Mouse (Mus musculus): ENCODE results near the gene Srp68.

DNA sequence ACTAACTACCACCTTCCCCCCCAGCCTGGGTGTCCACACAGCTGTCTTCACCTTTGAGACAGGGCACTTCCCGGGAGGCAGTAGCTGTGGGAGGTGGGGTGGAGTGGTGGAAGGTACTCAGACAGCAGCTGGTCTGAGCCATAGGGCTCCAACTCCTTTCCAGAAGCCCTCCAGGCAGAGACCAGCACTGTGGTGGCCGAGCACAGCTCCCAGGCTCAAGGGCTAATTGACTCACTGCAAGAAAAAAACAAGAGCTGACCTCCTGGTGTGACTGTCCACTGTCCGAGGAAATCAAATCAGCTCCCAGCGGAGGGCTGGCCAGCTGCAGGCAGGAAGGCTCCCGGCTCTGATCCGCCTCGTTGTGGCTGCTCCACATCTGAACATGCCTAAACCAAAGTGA lies 34.2 kb downstream of the Srp68 start:
- TF ChIP-seq CTCF (IDR thresholded peaks at IDR 0.05; ENCODE audit: low read depth) (no peak), EP300 (optimal IDR thresholded peaks at IDR 0.05) (no peak)

Measured in stomach, postnatal 0 days (tissue).